ENCODE assay signal across 8 mouse cellular contexts in the genomic region with DNA sequence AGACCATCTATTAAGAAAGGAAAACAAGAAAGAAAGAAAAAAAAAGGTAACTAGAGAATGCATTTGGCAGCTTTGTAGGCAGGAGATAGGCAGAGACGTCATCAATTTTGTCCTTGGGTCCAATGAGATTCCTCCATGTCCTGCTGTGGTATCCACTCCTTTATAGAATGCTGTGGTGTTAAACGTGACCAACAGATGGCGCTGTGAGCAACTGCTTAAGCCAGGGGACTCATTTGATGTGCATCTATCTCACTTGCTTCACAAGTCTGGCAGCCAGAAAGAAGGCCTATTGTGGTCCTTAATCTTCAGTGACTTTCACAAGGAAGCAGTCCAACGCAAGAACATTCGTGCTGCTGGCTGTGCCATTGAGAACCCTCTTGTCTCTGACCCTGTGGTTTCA. TPM values are rescaled to one million over a fixed set of nuclear protein-coding genes. Genes with fewer than 3 reads are reported as not detected.
DNase-seq lines count a peak whose midpoint lies in the region; ATAC-seq and TF ChIP-seq lines count a peak whose summit lies in the region.

No protein-coding gene starts in this region.

- DNase-seq in heart, adult 18-20 months: peak; percentile 65 to 83
- DNase-seq in ZHBTc4 (ENCODE audit: low read depth, low spot score): peak; percentile 89
- peak; percentile 17 to 42 for DNase-seq in cerebellum, postnatal 36 days
- DNase-seq in gastrocnemius, postnatal 36 days: peak; percentile 43 to 46
- DNase-seq in layer of hippocampus, adult 11-12 months (ENCODE audit: low spot score): peak; percentile 81
- peak; percentile 83 for DNase-seq in lung, embryonic 14.5 days
- peak; percentile 72 for DNase-seq in right cerebral cortex, postnatal 4 days

- H3K9me3 ChIP-seq in heart, embryonic 11.5 days (replicated peaks; ENCODE audit: control insufficient read depth, low read length): no peaks in the 10 kb centered on the region
- H3K9me3 ChIP-seq in lung, embryonic 14.5 days (ENCODE audit: low read depth, low read length): no peaks in the 10 kb centered on the region

- H3K27ac ChIP-seq in heart, embryonic 11.5 days (ENCODE audit: low read depth, low read length): no peak overlapping the region
- H3K27ac ChIP-seq in lung, embryonic 14.5 days (ENCODE audit: low read depth): no peak overlapping the region

- intact Hi-C loops in gastrocnemius, postnatal 36 days (cut with DNase I): no loop called here

- no peaks in the 10 kb centered on the region for H3K36me3 ChIP-seq in heart, embryonic 11.5 days (ENCODE audit: control insufficient read depth, insufficient read depth, low read length)
- no peaks in the 10 kb centered on the region for H3K36me3 ChIP-seq in lung, embryonic 14.5 days (ENCODE audit: insufficient read depth)

- H3K4me2 ChIP-seq in heart, embryonic 11.5 days: no peak overlapping the region
- H3K4me2 ChIP-seq in lung, embryonic 14.5 days: no peak overlapping the region

- no peaks in the 10 kb centered on the region for H3K27me3 ChIP-seq in heart, embryonic 11.5 days (ENCODE audit: control insufficient read depth, insufficient read depth, low read length)
- no peaks in the 10 kb centered on the region for H3K27me3 ChIP-seq in lung, embryonic 14.5 days (ENCODE audit: insufficient read depth, low read length)

- peak; percentile 76 for TF ChIP-seq CTCF in lung, embryonic 14.5 days (IDR thresholded peaks at IDR 0.05; ENCODE audit: low read depth)

- H3K9ac ChIP-seq in heart, embryonic 11.5 days (ENCODE audit: low read depth, low read length): no peak overlapping the region
- no peak overlapping the region for H3K9ac ChIP-seq in lung, embryonic 14.5 days

- WGBS in heart, embryonic 11.5 days (ENCODE audit: insufficient replicate concordance): 18% methylated on average over 5 of the region's 5 CpGs
- WGBS in lung, embryonic 14.5 days: 14% methylated on average over 5 of the region's 5 CpGs

- no peak for ATAC-seq in heart, embryonic 11.5 days (replicated peaks; ENCODE audit: insufficient number of reproducible peaks, low FRiP score, low TSS enrichment)
- no peak for ATAC-seq in lung, embryonic 14.5 days (ENCODE audit: insufficient read depth)

- no peaks in the 10 kb centered on the region for H3K4me1 ChIP-seq in heart, embryonic 11.5 days (ENCODE audit: control insufficient read depth, insufficient read depth, low read length)
- H3K4me1 ChIP-seq in lung, embryonic 14.5 days (ENCODE audit: insufficient read depth): no peaks in the 10 kb centered on the region

- no peak overlapping the region for H3K4me3 ChIP-seq in heart, embryonic 11.5 days (ENCODE audit: low read depth, low read length)
- no peak overlapping the region for H3K4me3 ChIP-seq in lung, embryonic 14.5 days (ENCODE audit: low read depth, low read length)

RNA-seq across cellular contexts. Expression of a gene that starts 6.9 kb away (rescaled TPM):
- under 1 TPM; 0.62 to 0.69 TPM for total RNA-seq in heart, adult 18-20 months (2021)
- polyA plus RNA-seq in heart, embryonic 11.5 days (2014; fragmentation: Nextera tagmentation; extraction: Ambion mirVana): 1.9 and 2.0 TPM in 2 replicates
- total RNA-seq in gastrocnemius, postnatal 36 days (2021): under 1 TPM; 0.15 to 0.41 TPM
- 3.2 TPM in 2 replicates for polyA plus RNA-seq in lung, embryonic 14.5 days (2014; fragmentation: Nextera tagmentation; extraction: Ambion mirVana)

RNA-seq across cellular contexts. Expression of a gene that starts 8.1 kb away (rescaled TPM):
- total RNA-seq in heart, adult 18-20 months (2021): 100 to 1,000 TPM; 147 to 160 TPM
- 17.7 and 18.9 TPM in 2 replicates for polyA plus RNA-seq in heart, embryonic 11.5 days (2014; fragmentation: Nextera tagmentation; extraction: Ambion mirVana)
- 100 to 1,000 TPM; 192 to 209 TPM for total RNA-seq in gastrocnemius, postnatal 36 days (2021)
- polyA plus RNA-seq in lung, embryonic 14.5 days (2014; fragmentation: Nextera tagmentation; extraction: Ambion mirVana): 0.25 and 0.76 TPM in 2 replicates

Comparison
In these comparisons a context has a peak if more than half of its experiments do, and no peak if none do; other contexts are left out.
1. DNase-seq: peak in every context shown above with its lines; median percentile 89 in ZHBTc4; 83 in lung, embryonic 14.5 days; 81 in layer of hippocampus, adult 11-12 months; 74 in heart, adult 18-20 months; 72 in right cerebral cortex, postnatal 4 days; 44 in gastrocnemius, postnatal 36 days; 30 in cerebellum, postnatal 36 days.